Mouse (Mus musculus): ENCODE measurements around the gene Phactr4.

The Phactr4 gene

GRCm38 (mm10) chr4:132411322-132412094 lies 10.8 kb downstream of the Phactr4 start:
- no peak for DNase-seq (ENCODE audit: low spot score)

DNA sequence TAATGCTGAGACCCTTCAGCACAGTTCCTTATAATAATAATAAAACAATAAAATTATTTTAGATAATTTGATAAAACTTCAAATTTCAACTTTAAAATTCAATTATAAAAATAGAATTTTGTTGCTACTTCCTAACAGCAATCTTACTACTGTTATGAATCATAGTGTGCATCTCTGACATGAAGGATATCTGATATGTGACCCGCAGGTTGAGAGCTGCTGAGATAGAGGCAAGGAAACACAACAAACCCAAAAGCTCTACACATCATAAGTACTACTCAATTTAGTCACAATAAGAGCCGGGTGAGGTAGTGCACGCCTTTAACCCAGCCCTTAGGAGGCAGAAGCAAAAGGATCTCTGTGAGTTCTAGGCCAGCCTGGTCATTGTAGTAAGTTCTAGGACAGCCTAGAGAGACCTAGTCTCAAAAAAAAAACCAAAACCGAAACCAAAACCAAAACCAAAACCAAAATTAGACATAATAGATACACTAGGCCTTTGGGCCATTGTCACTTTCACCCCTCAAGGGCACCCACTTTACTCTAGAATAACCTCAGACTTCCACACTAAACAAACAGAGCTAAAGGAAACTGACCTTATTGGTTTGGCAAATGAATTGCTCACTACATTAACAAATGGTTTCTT lies 12.6 kb downstream of the Phactr4 start:
- DNase-seq (ENCODE audit: low spot score) = no peak

DNA sequence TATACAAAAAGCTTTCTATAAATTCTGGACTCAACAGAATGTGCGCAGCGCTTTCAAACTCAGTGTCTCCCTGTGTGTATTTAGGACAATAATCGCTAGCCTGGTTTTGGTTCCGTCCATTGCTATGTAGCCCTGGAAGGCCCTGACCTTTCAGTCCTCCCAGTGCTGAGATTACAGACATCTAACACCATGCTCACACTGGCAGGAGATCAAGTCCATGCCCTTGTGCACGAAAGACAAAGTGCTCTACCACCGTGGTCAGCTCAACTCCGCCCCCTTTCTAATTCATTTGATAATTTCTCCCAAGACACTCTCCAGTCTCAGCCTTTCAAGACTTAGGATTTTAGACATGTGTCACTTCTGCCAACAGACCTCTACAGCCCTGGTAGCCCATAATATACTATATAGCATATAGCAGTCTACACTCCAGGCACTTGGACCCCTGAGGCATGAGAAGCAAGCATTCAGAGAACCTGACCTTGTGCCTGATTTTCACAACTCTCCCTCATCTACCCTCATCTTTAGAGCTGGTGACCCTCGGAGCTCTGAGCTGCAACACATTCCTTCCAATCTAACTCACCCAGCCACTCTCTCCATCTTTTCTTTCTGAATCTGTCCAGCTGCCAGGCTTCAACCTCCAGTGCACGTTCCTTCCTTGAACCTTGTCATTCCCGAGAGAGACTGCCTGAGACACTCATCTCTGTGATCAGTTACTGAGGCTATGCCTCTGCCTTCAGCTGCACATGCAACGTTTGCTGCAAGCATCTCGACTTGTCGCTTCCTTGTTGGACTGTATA lies 15.7 kb downstream of the Phactr4 start:
- no peak for DNase-seq (ENCODE audit: low spot score)

GRCm38 (mm10) chr4:132404588-132404987 lies 17.7 kb downstream of the Phactr4 start:
- DNase-seq (ENCODE audit: low spot score) = no peak

- no peak for DNase-seq (ENCODE audit: low spot score)
These were observed 19.1 kb downstream of the Phactr4 start for GRCm38 (mm10) chr4:132403063-132403660.

GRCm38 (mm10) chr4:132401016-132401415 lies 21.3 kb downstream of the Phactr4 start:
- no peak for DNase-seq (ENCODE audit: low spot score)

DNA sequence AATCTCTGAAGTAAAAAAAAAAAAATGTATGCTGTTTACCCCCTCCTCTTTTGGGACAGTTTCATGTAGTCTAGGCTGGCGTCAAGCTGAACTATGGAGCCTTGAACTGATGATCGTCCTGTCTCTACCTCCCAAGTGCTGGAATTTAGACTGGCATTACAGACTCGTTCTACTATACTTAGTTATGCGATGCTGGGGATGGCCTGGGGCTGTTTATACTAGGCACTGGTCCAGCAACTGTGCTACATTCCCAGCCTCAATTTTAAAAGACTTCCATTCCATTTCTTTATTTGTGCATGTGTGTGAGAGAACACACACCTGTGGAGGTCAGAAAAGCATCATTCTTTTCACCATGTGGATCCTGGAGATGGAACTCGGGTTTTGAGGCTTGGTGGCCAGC lies 23.4 kb downstream of the Phactr4 start:
- DNase-seq (ENCODE audit: low spot score) = no peak

- DNase-seq (ENCODE audit: low spot score) = peak; percentile 44
These were observed 24.1 kb downstream of the Phactr4 start for GRCm38 (mm10) chr4:132398045-132398774.

GRCm38 (mm10) chr4:132397120-132397519 lies 25.2 kb downstream of the Phactr4 start:
- DNase-seq (ENCODE audit: low spot score) = no peak

DNA sequence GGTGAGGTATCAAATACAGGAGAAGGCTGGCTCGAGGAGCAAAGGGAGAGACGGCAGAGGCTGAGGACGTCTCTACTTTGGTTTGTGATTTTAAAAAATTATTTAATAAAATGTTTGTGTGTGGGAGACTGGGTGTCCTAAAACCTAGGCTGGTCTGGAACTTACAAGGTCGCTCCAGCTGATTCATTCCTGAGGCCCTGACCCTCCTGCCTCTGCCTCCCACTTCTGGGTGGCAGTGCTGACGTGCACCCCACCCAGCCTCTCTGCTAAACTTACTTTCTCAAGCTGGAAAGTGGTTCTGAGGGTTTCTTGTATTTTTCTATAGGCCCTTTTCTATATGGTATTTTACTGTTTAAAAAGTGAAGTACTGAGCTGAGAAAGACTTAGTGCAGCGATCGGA lies 26.0 kb downstream of the Phactr4 start:
- DNase-seq (ENCODE audit: low spot score) = no peak

GRCm38 (mm10) chr4:132391063-132391740 lies 31.1 kb downstream of the Phactr4 start:
- no peak for DNase-seq (ENCODE audit: low spot score)

- DNase-seq (ENCODE audit: low spot score) = no peak
These were observed 33.0 kb downstream of the Phactr4 start for GRCm38 (mm10) chr4:132389302-132389701.

DNA sequence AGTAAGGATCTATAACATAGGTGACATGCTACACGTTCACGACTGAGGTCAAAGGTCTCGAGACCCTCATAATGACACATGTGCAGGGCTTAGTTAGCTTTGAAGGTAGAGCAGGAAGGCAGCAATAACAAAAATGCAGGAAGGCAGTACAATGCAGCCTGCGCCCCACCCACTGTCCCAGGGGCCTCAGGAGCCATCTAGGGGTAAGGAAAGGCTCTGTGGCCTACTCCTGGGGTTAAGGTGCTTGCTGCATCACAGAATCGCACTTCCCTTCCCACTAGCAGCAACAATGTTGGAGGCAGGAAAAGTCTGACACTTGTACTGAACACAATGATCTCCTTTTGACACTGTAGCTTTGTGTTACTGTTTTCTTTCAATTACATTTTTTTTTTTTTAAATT lies 34.7 kb downstream of the Phactr4 start:
- no peak for DNase-seq (ENCODE audit: low spot score)

DNA sequence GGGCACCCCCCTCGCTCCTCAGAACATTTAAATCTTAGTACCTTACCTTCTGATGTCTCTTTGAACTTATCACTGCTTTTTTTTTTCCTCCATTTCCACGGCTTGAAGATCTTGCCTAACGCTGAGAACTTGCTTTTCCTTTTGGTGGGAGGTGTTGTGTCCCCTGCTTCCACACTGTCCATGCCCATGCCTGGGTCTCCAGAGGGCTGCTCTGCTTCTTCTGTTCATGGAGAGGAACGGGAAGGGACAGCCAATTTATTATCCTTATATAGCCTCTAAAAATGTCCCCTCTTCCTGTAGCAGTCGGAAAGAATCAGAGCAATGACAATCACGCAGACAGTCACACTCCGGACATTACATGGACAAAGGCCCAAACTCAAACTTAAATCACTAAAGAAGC lies 35.4 kb downstream of the Phactr4 start:
- no peak for DNase-seq (ENCODE audit: low spot score)

GRCm38 (mm10) chr4:132385771-132386410 lies 36.4 kb downstream of the Phactr4 start:
- no peak for DNase-seq (ENCODE audit: low spot score)

GRCm38 (mm10) chr4:132383455-132383854 lies 38.8 kb downstream of the Phactr4 start:
- DNase-seq (ENCODE audit: low spot score) = no peak

DNA sequence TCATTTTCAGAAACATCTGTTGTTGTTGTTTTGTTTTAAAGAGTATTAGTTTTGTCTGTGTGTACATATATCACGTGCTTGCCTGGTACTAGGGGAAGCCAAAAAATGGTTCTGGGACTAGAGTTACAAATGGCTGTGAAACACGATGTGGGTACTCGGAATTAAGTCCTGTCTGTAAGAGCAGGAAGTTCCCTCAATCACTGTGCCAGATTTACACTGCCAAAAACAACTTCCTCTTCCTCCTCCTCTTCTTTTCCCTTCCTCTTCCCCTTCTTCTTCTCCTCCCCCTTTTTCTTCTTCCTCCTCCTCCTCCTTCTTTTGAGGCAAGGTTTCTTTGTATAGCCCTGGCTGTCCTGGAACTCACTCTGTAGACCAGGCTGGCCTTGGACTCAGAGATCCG lies 40.0 kb downstream of the Phactr4 start:
- DNase-seq (ENCODE audit: low spot score) = no peak

DNA sequence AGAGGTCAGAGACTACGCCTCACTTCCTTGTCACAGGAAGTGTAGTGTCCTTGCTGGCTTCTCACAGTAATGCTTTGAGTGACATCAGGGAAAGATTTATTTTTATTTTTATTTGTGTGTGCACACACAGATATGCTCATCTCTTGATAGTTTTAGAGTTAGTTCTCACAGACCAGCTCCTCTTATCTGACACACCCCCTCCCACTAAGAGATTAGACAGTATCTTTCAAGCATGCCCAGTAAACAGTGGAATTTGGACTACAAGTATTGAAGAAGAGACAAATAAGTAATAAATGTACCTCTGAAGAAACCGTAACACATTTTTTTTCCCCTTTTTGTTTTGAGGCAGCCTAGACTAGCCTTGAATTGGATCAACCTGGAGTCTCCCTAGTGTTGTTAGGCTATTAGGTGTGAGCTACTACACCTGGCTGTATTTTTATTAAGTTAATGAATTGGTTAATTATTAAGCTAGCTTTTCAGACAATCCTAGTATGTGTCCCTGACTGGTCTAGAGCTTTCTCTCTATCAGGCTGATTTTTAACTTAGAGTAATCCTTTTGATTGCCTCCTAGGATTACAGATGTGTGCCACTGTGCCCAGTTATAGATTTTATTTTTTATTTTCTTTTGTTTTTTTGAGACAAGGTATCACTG lies 41.2 kb downstream of the Phactr4 start:
- DNase-seq (ENCODE audit: low spot score) = no peak

- DNase-seq (ENCODE audit: low spot score) = no peak
These were observed 48.5 kb downstream of the Phactr4 start for GRCm38 (mm10) chr4:132373820-132374219.

All from spleen, adult 12 weeks (tissue).